Mouse (Mus musculus) kidney, adult 10 weeks (tissue): ENCODE measurements around the gene Pwp1. TPM values are rescaled to one million over a fixed set of nuclear protein-coding genes. Genes with fewer than 3 reads are reported as not detected.

Experiments used
- polyA plus RNA-seq: library from polyadenylated mRNA; stranded (reverse); fragments of 350-450 nt; fragmentation: Illumina TruSeq; extraction: RNeasy Lipid Tissue Mini Kit (QIAGEN cat#74804); gene quantifications from one replicate; pipeline ENCODE4 v1.2.3, GENCODE M21; 2014; ENCODE audit warnings: low read depth, low replicate concordance

Pwp1 gene
- polyA plus RNA-seq, result 29.6 TPM

GRCm38 (mm10) chr10:85829085-85829853 is at the start of gene Pwp1:
TSS of gene Pwp1 (plus strand) at chr10:85829494.

DNA sequence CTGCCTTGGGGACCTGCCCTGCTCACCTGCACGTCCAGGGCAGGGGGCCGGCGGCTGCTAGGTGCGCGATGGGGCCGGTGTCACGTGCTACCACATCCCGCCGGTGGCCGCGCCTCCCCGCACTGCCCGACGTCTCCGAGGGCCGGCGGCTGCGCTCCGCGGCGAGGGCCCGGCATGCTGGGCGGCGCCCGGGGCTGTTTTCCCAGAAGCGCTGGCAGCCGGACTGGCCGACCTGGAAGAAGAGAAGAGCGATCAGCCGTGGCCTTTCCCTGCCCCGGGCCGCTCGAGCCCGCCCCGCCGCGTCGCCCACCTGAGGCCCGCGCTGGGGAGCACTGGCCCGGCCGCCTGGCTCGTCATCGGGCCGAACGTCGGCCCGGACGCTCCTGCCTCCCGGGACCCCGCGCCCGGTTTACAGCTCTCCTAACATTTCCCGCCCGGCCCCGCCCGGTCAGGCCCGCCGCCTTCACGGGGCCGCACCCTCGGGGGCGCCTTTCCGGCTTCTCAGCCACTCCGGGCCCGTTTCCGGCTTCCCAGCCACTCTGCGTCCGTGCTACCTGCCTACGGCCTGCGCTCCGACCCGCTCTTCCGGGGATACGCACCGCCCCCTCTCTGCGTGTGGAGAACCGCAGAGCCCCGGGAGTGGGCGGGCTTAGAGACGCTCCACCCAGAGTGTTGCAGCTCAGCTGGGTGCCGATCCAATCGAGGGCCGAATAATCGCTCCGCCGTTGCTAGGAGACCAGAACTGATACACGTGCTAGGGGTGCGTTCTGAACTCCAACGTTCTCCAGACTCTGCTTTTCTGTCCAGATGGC is 87.4 kb downstream of the Pwp1 start, which contains the start of gene Prdm4:
TSS of gene Prdm4 (minus strand) at position 645 of the 812 bp plus-strand sequence.

GRCm38 (mm10) chr10:85927676-85928445 is 98.6 kb downstream of the Pwp1 start, which contains the start of gene Ascl4:
TSS of gene Ascl4 (plus strand) at chr10:85927681.

Other genes starting within 250 kb of the Pwp1 start
- 14.4 TPM for gene Prdm4, start 87.6 kb downstream of the Pwp1 start, polyA plus RNA-seq
- gene Ascl4, start 98.2 kb downstream of the Pwp1 start, polyA plus RNA-seq, result 0.77 TPM
- gene Rtcb, start 128.3 kb downstream of the Pwp1 start, polyA plus RNA-seq, result 33.4 TPM
- gene Bpifc, start 182.4 kb downstream of the Pwp1 start, polyA plus RNA-seq, result not detected
- 39.1 TPM for gene Fbxo7, start 192.5 kb downstream of the Pwp1 start, polyA plus RNA-seq